Mouse (Mus musculus): ENCODE measurements around the gene Sprr2i. TPM values are rescaled to one million over a fixed set of nuclear protein-coding genes. Genes with fewer than 3 reads are reported as not detected.

Gene Sprr2i
- polyA plus RNA-seq, 1 experiment: not detected

DNA sequence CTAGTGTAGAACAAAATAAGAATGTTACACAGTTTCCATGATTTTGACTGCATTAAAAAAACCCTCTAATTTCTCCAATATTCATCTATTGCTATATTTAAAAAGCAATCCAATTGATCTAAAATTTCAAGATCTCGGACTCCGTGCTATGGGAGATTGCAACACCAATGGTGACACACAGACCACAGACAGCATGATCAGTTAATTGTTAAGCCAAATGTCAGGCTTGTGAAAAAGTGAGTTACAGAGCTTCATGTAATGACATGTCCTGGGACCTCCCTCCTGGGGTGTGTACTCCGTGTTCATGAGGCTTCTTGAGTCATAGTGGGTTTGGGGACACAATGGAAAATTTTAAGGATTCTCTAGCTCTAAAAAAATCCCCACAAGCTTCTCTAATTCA lies 32.4 kb downstream of the Sprr2i start:
- no peak overlapping the region for H3K4me3 ChIP-seq (ENCODE audit: insufficient read depth, low read length)
- H3K27ac ChIP-seq (ENCODE audit: insufficient read depth, low read length): no peak overlapping the region
- TF ChIP-seq POLR2A (IDR thresholded peaks at IDR 0.05; ENCODE audit: extremely low read depth, insufficient read depth, low read length) (no peak), CTCF (IDR thresholded peaks at IDR 0.05; ENCODE audit: extremely low read depth, insufficient read depth, low read length) (no peak)

DNA sequence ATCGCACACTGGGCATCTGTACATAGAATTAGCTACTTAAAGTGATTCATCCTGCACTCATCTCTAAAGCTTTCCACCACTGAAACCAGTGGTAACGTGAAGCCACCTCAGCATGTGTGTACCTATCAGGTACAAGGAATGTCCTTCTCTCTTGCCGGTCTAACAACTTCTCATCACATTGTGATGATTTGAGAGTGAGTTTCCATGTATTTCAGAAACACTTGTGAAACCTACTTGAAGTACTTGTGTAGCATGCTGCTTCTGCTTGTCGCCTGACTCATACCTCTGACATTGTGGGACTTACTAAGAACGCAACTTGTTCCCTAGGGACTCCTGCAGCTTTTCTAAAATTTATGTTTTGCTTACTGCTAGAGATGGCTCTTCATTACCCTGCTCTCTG lies 47.4 kb downstream of the Sprr2i start:
- H3K4me1 ChIP-seq (ENCODE audit: control insufficient read depth, insufficient read depth, low read length): no peaks in the 10 kb centered on the region
- H3K4me3 ChIP-seq (ENCODE audit: insufficient read depth, low read length): no peak overlapping the region
- H3K27ac ChIP-seq (ENCODE audit: insufficient read depth, low read length): no peak overlapping the region
- TF ChIP-seq CTCF (IDR thresholded peaks at IDR 0.05; ENCODE audit: extremely low read depth, insufficient read depth, low read length) (no peak), POLR2A (IDR thresholded peaks at IDR 0.05; ENCODE audit: extremely low read depth, insufficient read depth, low read length) (no peak)

More for the DNA sequence above, 32.4 kb downstream of the Sprr2i start:
- H3K4me1 ChIP-seq (ENCODE audit: control insufficient read depth, insufficient read depth, low read length): no peaks in the 10 kb centered on the region

GRCm38 (mm10) chr3:92458620-92459019 lies 50.8 kb downstream of the Sprr2i start, which contains the start of gene Sprr3:
Gene Sprr3, minus strand, starts transcription at chr3:92458720.
- TF ChIP-seq POLR2A (IDR thresholded peaks at IDR 0.05; ENCODE audit: extremely low read depth, insufficient read depth, low read length) (no peak), CTCF (IDR thresholded peaks at IDR 0.05; ENCODE audit: extremely low read depth, insufficient read depth, low read length) (no peak)
- H3K4me1 ChIP-seq (ENCODE audit: control insufficient read depth, insufficient read depth, low read length): no peaks in the 10 kb centered on the region

More at GRCm38 (mm10) chr3:92458620-92459019, 50.8 kb downstream of the Sprr2i start, which contains the start of gene Sprr3:
- no peak within 1 kb of the TSS for H3K27ac ChIP-seq (ENCODE audit: insufficient read depth, low read length)
- no peak within 1 kb of the TSS for H3K4me3 ChIP-seq (ENCODE audit: insufficient read depth, low read length)

Other genes starting within 250 kb of the Sprr2i start
- 0.06 TPM in 1 of 2 replicates, not detected in the other for gene Sprr2a1, start 192.2 kb upstream of the Sprr2i start, polyA plus RNA-seq (2012; rRNA removed)
- 1.8 and 3.8 TPM in 2 replicates for gene Sprr2a2, start 192.1 kb upstream of the Sprr2i start, polyA plus RNA-seq (2012; rRNA removed)
- gene Sprr2a3, start 122.6 kb upstream of the Sprr2i start, polyA plus RNA-seq (2012; rRNA removed): 0.11 TPM in 1 of 2 replicates, not detected in the other
- not detected in 2 replicates for gene Sprr2b, start 91.4 kb upstream of the Sprr2i start, polyA plus RNA-seq (2012; rRNA removed)
- not detected in 2 replicates for gene Sprr2d, start 68.9 kb upstream of the Sprr2i start, polyA plus RNA-seq (2012; rRNA removed)
- gene Sprr2e, start 55.8 kb upstream of the Sprr2i start, polyA plus RNA-seq (2012; rRNA removed): not detected in 2 replicates
- not detected in 2 replicates for gene Sprr2f, start 42.8 kb upstream of the Sprr2i start, polyA plus RNA-seq (2012; rRNA removed)
- not detected in 2 replicates for gene Sprr2h, start 22.3 kb upstream of the Sprr2i start, polyA plus RNA-seq (2012; rRNA removed)
- gene Sprr2j-ps, start 10.1 kb downstream of the Sprr2i start, polyA plus RNA-seq (2012; rRNA removed): not detected in 2 replicates
- gene Gm9774, start 21.4 kb downstream of the Sprr2i start, polyA plus RNA-seq (2012; rRNA removed): 11.5 TPM in 2 replicates
- not detected in 2 replicates for gene Sprr2k, start 24.6 kb downstream of the Sprr2i start, polyA plus RNA-seq (2012; rRNA removed)
- not detected in 2 replicates for gene Sprr1b, start 30.8 kb downstream of the Sprr2i start, polyA plus RNA-seq (2012; rRNA removed)
- not detected in 2 replicates for gene Sprr3, start 50.7 kb downstream of the Sprr2i start, polyA plus RNA-seq (2012; rRNA removed)
- gene Sprr1a, start 77.9 kb downstream of the Sprr2i start, polyA plus RNA-seq (2012; rRNA removed): 0.26 and 0.42 TPM in 2 replicates
- not detected in 2 replicates for gene Sprr4, start 92.5 kb downstream of the Sprr2i start, polyA plus RNA-seq (2012; rRNA removed)
- not detected in 2 replicates for gene 2310046K23Rik, start 126.5 kb downstream of the Sprr2i start, polyA plus RNA-seq (2012; rRNA removed)
- gene Ivl, start 165.7 kb downstream of the Sprr2i start, polyA plus RNA-seq (2012; rRNA removed): not detected in 2 replicates
- gene Smcp, start 181.0 kb downstream of the Sprr2i start, polyA plus RNA-seq (2012; rRNA removed): not detected in 2 replicates
- not detected in 2 replicates for gene 2210017I01Rik, start 199.5 kb downstream of the Sprr2i start, polyA plus RNA-seq (2012; rRNA removed)
- not detected in 2 replicates for gene Lce6a, start 213.7 kb downstream of the Sprr2i start, polyA plus RNA-seq (2012; rRNA removed)
- gene Lce1a1, start 240.3 kb downstream of the Sprr2i start, polyA plus RNA-seq (2012; rRNA removed): not detected in 2 replicates
- not detected in 2 replicates for gene Lce1b, start 248.9 kb downstream of the Sprr2i start, polyA plus RNA-seq (2012; rRNA removed)

All from cortical plate, adult 2 months (tissue).